Mouse (Mus musculus) frontal cortex, postnatal 14 days (tissue): Measurements from ENCODE around the gene Runx3.

Experiments
- DNase-seq, 2 experiments: peaks; one replicate each; pipeline ENCODE4 v3.0.0; 2022; ENCODE audit warnings: low spot score in 2 of 2

Runx3 gene

GRCm38 (mm10) chr4:135220641-135221040 lies 100.2 kb downstream of the Runx3 start:
- no peak for DNase-seq

GRCm38 (mm10) chr4:135221632-135222407 lies 101.4 kb downstream of the Runx3 start:
- no peak for DNase-seq

- DNase-seq, result no peak
Measured at GRCm38 (mm10) chr4:135223808-135224207, 103.4 kb downstream of the Runx3 start.

GRCm38 (mm10) chr4:135226008-135226667 lies 105.7 kb downstream of the Runx3 start:
- DNase-seq, result no peak
